Mouse (Mus musculus) thymus, postnatal 25 days (tissue): ENCODE data around the gene Sycp1.

ENCODE experiments used
- DNase-seq: peaks from one replicate; pipeline ENCODE4 v3.0.0; 2022

Sycp1 gene

GRCm38 (mm10) chr3:102935451-102936354 lies at the start of gene Sycp1:
Gene Sycp1 (minus strand): TSS chr3:102936100.
- no peak for DNase-seq

DNA sequence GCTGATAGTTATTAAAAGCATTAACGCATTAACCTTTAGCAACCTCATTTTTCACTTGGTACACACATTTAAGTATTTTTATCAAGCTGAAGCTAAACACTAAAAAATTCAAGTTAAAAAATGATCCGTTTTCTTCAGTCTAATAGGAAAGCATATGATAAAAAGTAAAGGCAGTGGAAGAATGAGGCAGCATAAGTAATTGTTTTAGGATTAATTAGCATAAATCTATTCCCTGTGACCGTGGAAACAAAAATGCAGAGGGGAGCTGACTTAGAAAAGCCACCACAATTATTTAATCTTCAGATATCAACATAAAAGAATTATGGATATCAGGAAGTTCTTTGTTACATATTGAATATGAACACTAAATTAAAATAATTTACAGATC lies 44.4 kb upstream of the Sycp1 start:
- no peak for DNase-seq

- DNase-seq: no peak
Observed at GRCm38 (mm10) chr3:102979550-102980348, 43.8 kb upstream of the Sycp1 start.

GRCm38 (mm10) chr3:102976906-102977305 lies 41.0 kb upstream of the Sycp1 start:
- no peak for DNase-seq

GRCm38 (mm10) chr3:102970508-102970907 lies 34.6 kb upstream of the Sycp1 start:
- DNase-seq: no peak

- no peak for DNase-seq
Observed at GRCm38 (mm10) chr3:102970067-102970466, 34.2 kb upstream of the Sycp1 start.

DNA sequence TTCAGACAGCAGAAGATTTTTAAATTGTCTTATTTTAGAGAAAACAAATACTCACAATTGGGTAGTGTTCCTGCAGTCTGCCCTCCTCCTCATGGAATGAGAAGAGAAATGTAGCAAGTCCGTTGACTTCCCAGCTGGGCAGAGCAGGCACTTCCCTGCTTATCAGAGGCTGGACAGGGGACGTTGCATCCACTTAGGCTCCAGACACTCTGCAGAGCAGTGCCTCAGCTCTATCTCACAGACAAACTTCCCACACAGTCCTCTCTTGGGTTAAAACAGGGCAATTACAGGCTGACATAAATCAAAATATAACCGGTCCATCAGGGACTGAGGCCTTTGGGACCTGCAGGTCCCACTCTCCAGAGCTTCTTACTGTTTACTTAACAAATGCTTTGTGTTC lies 28.1 kb upstream of the Sycp1 start, which contains the start of gene Nr1h5:
TSS of gene Nr1h5 (minus strand) at position 101 of the 400 bp plus-strand sequence.
- DNase-seq: no peak

- no peak for DNase-seq
Observed at GRCm38 (mm10) chr3:102955596-102955995, 19.7 kb upstream of the Sycp1 start.

DNA sequence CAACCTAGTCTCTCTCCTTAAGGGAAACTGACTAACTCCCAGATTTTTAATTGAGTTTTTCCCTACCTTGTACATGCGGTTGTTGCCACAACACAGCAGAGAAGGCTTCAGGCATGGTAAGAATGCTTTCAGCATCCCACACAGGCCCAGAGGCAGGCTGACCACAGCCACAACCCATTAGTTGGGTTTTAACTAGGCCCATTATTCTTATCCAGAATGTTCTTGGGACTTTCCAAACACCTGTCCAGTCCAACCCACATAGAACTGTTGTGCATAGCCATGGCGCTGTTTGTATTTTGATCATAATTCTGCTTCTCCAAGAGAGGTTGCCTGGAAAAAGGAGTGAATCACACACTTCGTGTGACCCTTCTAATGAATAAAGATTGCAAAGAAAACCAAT lies 19.2 kb upstream of the Sycp1 start:
- DNase-seq: no peak

DNA sequence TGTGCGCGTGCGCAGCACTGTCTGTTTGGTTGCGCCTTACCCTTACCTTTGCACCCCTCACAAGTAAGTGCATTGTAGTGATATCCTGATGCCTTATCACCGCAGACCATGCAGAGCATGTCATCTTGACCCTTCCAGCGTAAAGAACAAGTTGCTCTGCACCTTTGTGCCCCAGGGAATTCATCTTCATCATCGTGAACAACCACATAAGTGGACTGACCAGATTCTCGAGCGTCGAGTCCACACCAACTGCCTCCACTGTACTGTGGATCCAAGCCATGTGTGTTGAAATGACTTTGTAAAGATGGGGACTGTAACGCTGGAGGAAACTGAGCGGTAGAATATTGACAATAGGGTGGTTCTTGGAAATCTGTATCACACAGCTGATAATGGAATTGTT lies 18.6 kb upstream of the Sycp1 start:
- DNase-seq: no peak

- DNase-seq: no peak
Observed at GRCm38 (mm10) chr3:102946861-102947260, 11.0 kb upstream of the Sycp1 start.

DNA sequence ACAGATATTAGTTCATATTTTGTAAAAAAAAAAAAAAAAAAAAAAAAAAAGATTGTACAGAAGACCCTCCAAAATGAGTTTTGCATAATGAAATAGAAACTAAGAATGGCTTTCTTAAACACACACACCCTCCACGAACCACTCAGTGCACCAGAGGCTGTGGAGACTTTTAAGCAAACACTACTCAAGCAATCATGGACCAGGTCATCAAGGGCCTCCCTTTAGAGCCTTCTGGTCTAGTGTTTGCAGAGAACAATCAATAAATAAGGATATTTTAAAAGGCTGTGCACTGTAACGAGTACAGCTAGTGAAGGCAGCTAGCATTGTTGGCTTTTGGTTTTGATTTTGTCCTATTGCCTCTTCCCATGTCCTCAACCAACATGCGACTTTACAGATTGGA lies 10.4 kb upstream of the Sycp1 start:
- no peak for DNase-seq

- no peak for DNase-seq
Observed at GRCm38 (mm10) chr3:102938100-102938499, 2.2 kb upstream of the Sycp1 start.

- no peak for DNase-seq
Observed at GRCm38 (mm10) chr3:102899136-102899535, 36.8 kb downstream of the Sycp1 start.

GRCm38 (mm10) chr3:102880529-102880928 lies 55.4 kb downstream of the Sycp1 start:
- no peak for DNase-seq

DNA sequence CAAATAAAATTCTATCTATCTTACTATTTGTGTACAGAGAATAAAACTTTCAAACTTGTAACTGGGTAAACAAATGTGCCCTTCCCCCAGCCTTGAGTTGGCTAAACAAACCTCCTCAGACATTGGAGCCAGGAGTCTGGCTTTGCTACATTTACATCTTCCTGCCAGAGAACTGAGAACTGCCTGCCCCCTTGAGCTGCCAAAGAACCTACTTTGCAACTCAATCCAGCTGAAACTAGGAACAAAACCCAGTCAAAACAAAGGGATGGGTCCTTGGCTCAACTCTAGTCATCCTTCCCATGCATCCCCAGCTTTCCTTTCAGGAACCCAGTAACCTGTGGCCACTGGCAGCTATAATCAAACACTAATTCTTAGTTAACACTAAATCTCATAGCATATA lies 87.2 kb downstream of the Sycp1 start:
- no peak for DNase-seq

DNA sequence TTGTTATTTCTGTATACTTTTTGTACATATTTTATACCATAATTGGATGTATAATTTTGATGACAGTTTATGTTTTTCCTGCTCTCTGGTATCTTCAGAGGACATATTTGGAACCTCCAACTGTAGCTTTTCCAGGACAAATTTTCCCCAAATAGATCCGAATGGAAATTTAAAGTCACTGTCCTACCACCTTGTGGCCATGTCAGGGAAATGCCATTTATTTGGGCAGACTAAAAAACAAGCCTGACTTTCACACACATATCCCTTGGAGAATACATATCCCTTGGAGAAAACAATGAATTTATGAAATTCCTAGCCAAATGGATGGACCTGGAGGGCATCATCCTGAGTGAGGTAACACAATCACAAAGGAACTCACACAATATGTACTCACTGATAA lies 93.5 kb downstream of the Sycp1 start:
- DNase-seq: no peak

DNA sequence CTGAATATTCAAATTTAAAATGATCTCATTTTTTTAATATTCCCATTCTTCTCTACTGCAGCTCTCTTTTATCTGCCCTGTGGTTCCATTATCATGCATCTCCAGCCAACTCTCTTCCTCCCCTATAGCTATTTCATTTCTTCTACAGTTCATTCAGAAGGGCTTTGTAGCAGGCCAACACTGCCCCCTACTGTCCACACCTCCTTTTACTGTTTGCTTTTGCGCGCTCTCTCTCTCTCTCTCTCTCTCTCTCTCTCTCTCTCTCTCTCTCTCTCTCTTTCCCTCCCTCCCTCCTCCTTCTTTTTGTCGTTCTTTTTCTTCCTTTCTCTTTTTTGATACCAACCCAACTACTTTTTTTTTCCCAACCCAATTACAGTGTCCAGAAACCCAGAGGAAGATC lies 132.0 kb downstream of the Sycp1 start:
- peak; percentile 86 for DNase-seq

DNA sequence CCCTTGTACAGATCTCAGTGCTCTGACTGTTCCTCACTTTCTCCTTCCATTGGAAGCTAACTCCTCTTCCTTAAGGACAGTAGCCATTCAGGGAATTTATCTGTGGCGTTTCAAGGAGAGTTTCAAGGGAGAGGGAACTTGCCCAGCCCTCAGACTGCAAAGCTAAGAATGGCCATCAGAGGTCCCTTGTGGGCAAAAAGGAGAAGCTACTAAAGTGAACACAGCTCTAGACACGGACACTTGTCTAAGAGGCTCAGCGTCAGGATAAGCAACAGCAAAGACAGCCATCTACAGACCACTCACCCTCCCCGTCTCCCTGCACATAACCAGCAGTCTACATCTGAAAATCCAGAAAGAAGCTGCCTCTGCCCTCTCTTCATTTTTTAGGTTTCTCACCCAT lies 148.5 kb downstream of the Sycp1 start:
- no peak for DNase-seq

DNA sequence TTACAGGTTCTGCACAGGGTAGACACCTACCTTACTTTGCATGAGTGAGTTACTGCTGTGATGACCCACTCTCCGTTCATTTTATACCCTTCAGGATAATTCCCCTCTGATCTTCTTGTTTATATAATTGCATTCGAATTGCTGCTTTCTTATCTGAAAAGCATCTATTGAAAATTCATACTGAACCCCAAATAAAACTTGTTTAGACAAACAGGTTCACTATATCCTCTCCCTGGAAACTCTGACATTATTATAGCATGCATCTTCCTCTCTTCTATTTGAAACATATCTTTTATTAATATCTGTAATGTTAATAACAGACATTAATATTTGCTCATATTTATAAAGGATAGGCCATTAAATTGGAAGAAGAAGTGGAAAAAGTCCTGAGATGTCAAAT lies 153.3 kb downstream of the Sycp1 start, which contains the start of gene Tshb:
TSS of gene Tshb (minus strand) at position 101 of the 400 bp plus-strand sequence.
- DNase-seq: no peak

DNA sequence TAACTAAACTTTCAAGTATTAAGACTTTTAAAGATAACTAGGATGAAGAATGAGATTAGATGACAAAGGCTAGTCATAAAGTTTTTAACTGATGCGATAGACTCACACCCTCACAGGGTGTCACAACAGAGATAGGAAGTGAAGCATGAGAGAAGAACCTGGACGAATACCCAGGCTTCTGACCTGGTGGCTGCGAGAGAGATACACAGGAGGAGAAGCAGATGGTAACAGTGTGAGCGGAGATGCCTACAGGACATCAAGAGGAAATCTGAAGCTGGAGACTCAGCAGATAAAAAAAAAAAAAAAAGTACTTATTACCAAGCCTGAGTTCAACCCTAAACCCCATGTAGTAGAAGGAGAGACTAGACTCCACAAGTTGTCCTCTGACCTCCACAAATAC lies 162.9 kb downstream of the Sycp1 start:
- no peak for DNase-seq
